Mouse (Mus musculus) erythroblast, adult 5-6 weeks (primary cell): ENCODE measurements around the gene Midn. TPM values are rescaled to one million over a fixed set of nuclear protein-coding genes. Genes with fewer than 3 reads are reported as not detected.

Experiments used
- ATAC-seq: replicated peaks from 2 replicates; pipeline ENCODE4 v1.8.0; 2016; ENCODE audit warnings: moderate number of reproducible peaks, mild to moderate bottlenecking, moderate TSS enrichment, inconsistent platforms; ENCODE audit not compliant: poor library complexity, low FRiP score, severe bottlenecking
- total RNA-seq, 2 experiments: library from RNA; stranded (forward) in 1 of 2; stranded (reverse) in 1 of 2; fragments of 150-400 nt in 1 of 2; fragments of 200-764, 138-1000 nt in 1 of 2; gene quantifications; 2 replicates each; pipeline versions ENCODE4 v1.2.3 to v1.2.4; 2015 to 2017; ENCODE audit warnings: low replicate concordance in 2 of 2

Gene Midn
- total RNA-seq, 2 experiments from 2014 or later = 3.9 to 5.0 TPM

DNA sequence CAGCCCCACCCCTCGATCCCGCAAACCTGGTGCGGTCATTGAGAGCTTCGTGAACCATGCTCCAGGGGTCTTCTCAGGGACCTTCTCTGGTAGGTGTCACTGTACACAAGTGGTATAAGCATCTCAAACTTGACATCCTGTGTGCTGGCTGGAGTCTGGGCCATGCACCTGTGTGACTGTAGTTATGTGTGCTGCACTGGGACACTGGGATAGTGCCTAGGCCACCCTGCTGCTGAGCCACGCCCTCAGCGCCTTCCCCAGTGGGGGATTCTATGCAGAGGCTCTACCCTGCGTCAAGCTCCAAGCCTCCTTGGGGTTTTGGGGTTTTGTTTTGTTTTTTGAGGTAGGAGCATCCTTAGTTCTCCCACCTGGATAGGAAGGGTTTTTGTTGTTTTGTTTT lies 6.3 kb downstream of the Midn start:
- ATAC-seq = no peak

DNA sequence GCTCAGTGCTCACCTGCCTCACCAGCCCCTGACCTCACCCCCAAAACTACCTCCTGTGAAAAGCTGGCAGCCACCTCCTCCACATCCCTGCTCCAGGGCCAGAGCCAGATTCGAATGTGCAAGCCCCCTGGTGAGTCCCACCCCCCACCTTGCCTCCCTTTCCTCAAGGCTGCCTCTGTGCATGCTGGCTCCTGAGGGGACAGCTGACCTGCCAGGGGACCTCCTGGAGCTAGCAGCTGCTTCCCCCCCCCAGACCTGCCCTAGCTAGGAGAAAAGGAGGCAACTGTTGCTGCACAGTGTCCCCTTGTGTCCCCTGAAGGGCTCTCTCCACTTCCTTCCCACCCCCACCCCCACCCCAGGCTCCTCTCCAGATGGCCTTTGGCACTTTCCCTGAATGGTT lies 7.2 kb downstream of the Midn start:
- no peak for ATAC-seq

- no peak for ATAC-seq
These were observed 8.1 kb downstream of the Midn start for GRCm38 (mm10) chr10:80156002-80156751.

- ATAC-seq = no peak
These were observed 8.6 kb downstream of the Midn start for GRCm38 (mm10) chr10:80156752-80157053.

DNA sequence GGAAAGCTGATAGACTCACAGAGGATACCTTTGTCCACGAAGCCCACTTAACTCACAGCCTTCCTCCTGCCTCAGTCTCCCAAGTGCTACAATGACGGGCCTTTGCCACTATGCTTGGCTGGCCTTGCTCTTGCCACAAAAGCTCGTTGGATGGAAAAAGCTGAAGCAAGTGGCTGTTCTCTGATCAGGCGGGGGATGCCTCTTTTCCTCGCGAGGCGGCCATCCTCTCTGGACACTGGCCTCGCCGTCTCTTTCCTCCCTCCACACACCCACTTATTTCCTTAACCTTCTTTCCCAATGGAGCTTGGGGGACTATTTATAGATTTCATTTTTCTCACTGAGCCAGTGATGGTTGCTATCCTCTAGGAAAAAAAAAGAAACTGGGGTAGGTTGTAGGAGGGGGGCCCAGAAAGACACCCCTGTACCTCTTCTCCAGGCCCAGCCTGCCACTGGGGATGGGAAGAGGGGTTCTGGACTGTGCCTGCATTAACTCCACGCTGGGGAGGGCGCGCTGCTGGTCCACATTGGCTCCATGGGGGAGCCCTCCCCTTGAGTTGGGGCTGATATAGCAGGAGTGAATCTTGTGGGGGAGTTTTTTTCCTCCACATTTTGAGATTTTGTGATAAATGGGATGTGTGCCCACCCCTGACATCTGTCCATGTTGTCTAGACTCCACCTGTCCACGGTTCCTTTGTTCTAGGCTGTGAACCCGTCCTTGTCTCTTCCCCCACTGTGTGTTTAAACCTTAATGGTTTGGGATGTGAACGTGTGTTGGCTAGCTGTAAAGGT lies 9.3 kb downstream of the Midn start:
- ATAC-seq = no peak

- ATAC-seq = no peak
These were observed 10.4 kb downstream of the Midn start for GRCm38 (mm10) chr10:80158307-80158986.

DNA sequence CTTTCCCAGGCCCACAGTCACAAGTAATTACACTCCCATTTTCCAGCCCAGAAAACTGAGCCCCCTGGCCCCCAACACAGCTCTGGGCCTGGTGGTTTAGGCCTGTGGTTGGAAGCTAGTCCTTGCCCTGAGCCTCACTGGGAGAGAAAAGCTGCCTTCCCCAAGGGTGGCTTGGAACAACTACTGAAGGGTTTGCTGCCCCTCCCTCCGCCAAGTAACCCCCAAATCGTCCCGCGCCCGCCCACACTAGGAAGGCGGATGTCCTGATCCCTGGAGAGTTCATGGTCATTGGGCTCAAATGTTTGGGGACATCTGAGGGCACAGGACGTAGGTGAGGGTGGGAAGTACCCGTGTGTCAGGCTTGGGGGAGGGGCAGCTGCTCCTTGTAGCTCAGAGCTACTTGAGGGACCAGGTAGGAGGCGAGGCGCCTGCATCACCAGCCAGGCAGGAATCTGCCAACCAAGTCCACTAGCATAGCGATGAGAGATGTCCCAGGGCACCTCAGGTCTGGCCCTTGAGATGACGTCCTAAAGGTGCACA lies 11.0 kb downstream of the Midn start:
- no peak; the same call in 1 of the 2 replicates for ATAC-seq

DNA sequence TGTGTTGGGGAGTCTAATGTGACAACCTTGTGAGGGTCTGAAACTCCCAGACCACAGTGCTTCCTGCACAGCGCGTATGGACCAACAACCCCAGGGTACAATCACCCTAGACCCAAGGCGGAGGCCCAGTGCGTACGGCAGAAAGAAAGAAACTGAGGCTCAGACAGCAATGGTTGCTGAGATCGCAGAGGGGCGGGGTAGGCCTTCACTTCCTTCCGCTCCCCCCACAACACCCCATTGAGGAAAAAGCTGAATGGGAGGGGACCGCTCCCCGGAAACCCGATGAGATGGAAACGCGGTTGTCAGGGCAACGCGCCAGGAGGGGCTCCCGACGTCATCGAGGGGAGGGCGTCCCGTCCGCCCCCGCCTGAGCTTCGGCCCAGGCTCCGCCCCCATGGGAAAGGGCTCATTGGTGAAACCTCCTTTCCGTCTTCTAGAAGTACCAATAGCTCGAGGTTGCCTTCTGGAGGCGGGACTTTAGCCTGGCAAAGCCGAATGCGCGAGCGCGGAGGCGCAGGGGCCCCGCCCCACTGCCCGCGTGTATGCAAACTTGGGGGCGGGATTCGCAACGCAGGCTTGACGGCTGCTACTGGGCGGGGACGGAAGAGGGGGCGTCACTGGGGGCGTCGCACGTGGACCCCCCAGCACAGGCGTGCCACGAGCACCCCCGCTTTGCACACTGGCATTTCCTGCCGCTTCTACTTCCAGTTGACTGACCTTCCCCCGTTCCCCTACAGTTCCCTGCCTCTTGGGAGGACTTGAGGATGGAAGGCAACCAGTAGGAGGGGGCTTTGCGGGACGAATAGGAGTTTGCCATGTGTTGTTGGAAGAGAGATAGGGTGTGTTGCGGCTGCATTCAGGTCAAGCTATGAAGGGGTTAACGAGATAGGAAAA lies 11.7 kb downstream of the Midn start:
- ATAC-seq = peak; percentile 85

DNA sequence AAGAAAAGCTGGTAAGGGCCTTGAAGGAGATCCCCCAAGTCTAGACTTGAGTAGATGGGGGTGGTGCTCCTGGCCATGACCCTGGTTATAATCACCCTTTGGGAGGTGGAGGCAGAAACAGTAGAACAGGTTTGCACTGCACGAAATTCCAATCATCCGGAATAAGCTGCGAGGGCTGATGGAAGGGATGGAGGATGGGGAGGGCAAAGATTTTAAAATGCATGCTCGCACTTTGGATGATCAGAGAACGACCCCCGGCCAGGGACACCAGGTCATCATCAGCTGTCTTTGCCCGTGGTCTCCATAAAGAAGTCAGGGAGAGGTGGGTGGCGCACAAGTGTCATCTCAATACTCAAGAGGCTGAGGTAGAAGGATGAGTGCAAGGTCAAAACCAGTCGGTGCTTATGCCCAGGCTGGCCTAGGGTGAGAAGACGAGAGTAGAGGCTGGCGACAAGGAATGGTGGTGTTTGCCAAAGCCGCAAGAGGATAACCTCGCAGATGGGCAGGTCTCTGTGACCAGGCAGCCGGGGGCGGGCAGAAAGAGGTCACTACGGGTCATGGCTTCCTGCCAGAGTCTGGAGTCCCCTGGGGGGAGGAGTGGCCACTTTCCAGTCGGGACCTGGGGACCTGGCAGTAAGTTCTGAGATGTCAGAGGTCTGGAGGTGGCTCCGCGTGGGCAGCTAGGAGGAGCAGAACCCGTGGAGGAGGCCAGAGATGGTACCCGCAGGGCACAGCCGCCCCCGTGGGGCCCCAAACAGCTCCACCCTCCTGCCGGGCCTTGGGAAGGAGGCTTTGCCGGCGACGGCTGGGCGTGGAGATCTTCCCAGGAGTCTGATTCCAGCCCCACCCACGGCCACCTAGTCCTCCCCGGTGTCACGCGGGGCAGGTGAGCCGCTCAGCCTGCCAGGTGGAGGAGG lies 12.6 kb downstream of the Midn start:
- peak; percentile 11; the same call in 1 of the 2 replicates for ATAC-seq

DNA sequence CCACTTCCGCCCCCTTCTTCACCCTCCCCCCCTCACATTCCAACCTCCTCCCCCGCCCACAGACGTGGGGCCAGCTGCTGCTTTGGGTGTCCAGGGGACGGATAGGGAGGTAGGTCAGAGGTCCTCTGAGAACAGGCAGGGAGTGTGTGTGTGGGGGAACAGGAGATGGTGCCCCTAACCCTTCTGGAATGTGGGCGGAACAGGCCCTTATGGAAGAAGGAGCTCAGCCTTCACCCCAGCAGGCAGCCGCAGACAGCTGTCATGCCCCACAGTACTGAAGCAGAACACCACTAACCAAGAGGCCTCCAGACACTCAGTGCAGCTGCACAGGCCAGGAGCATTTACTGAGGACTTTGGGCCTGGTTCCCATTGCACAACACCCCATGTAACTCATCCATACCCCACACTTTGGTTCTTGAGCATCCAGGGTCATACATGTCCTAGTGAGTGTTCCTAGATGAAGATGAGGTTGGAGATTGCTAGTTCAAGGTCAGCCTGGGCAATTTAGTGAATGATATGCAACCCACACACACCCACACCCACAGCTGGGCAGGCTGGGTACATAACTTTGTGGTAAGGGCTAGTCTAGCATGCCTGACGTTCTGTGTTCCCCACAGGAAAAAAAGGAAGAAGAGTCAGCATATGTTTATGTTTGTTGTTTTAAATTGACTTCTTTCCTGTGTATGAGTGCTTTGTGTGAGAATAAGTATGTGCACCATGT lies 13.6 kb downstream of the Midn start:
- no peak for ATAC-seq

GRCm38 (mm10) chr10:80162243-80162608 lies 14.2 kb downstream of the Midn start:
- ATAC-seq = no peak

- ATAC-seq = no peak
These were observed 14.7 kb downstream of the Midn start for GRCm38 (mm10) chr10:80162716-80163299.

DNA sequence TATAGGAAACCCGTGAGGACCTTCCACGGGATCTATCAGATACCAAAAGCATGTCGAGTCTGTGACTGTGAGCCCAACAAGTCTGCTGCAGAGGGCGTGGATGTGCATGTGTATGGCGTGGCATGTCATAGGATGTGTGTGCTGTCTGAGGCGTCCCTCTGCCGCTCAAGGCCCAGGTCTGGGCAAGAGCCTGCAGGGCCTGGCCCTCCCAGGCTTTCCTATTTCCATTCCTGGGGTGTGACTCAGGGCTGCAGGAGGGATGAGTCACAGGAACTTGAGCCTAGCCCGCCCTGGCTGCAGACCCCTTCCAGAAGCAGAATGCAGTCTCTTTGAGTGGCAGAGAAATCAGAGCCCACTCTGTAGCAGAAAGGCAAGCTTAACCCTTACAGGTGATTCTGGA lies 15.6 kb downstream of the Midn start:
- no peak for ATAC-seq

- 0 out of 2 replicates have a peak, but pooled peaks have one; percentile 0 for ATAC-seq
These were observed 16.3 kb downstream of the Midn start for GRCm38 (mm10) chr10:80164161-80164997.

- peak; percentile 63 for ATAC-seq
These were observed 16.9 kb downstream of the Midn start for GRCm38 (mm10) chr10:80164998-80165344.

DNA sequence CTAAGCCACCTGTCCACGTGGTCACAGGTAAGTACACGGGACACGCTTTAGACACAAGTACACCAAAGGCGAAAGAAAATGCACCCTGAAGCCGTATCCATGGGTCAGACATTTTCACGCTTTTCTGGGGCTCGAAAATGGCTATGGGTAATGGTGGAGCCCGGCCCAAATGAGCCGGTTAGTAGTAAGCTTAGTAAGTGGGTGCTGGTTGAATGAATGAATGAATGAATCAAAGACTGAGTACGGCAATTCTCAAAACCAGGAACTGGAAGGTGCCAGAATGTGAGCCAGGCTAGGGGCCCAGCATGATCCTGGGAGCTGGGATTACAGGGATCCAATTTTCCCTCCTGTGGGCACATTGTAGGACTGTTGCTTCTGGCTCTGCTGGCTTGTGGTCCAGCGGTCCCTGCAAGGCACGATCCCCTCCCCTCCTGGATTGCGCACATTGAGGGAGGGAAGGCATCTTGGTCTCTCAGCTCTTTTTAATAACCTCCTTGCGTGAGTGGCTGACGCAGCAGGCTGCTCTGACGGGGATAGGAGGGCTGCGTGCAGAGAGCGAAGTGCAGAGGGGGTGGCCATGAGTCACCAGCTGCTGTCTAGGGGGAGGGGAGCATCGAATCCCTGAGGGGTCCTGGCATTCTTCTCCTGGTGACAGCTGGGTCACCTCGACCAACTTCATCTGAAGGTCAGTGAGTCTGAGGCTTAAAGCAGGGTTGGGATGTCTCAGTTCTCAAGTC lies 17.5 kb downstream of the Midn start, which contains the start of gene Cirbp:
Gene Cirbp (plus strand): TSS at position 594 of the 737 bp plus-strand sequence.
- ATAC-seq = no peak
